Mouse (Mus musculus): ENCODE measurements around the gene Snx22. TPM values are rescaled to one million over a fixed set of nuclear protein-coding genes. Genes with fewer than 3 reads are reported as not detected.

Gene Snx22
- total and polyA plus RNA-seq, 3 experiments, result 0.39 to 11.4 TPM; not detected in 1

GRCm38 (mm10) chr9:66102668-66103067 is 33.1 kb upstream of the Snx22 start:
- H3K4me2 ChIP-seq (ENCODE audit: insufficient read depth, low read depth, poor library complexity, severe bottlenecking), result no peak overlapping the region
- 0 out of 2 replicates have a peak, but pooled peaks cover 3% of the 10 kb centered on the region for H3K79me2 ChIP-seq (replicated peaks; ENCODE audit: control insufficient read depth, extremely low read depth, insufficient read depth, poor library complexity, severe bottlenecking)
- no peaks in the 10 kb centered on the region for H3K9me3 ChIP-seq (replicated peaks; ENCODE audit: low read length)
- peaks cover 62 to 87% of the 10 kb centered on the region in 2 experiments for H3K36me3 ChIP-seq (replicated peaks in 1 of 2; ENCODE audit: control insufficient read depth in 1 of 2, insufficient read depth in 1 of 2, low read length in 1 of 2)
- H3K27me3 ChIP-seq (replicated peaks), result no peaks in the 10 kb centered on the region
- peaks cover 8 to 32% of the 10 kb centered on the region in 2 experiments; a peak in 3 of 4 replicates for H3K4me1 ChIP-seq (ENCODE audit: control insufficient read depth in 1 of 2, insufficient read depth in 2 of 2)
- no peak overlapping the region for H3K27ac ChIP-seq (ENCODE audit: insufficient read depth, low read depth)
- DNase-seq (ENCODE audit: extremely low read depth), result no peak
- in situ Hi-C loops (cut with MboI; ENCODE audit: low pct_ligation_motif_present, low pct_unique_long_range_greater_than_20kb, low sequenced_read_pairs), result no loop called here
- no peak for TF ChIP-seq PAX5 (IDR thresholded peaks at IDR 0.05; ENCODE audit: low read length)
- no peak for TF ChIP-seq HCFC1 (IDR thresholded peaks at IDR 0.05; ENCODE audit: low read depth, low read length)
- no peak for TF ChIP-seq RCOR1 (conservative IDR thresholded peaks at IDR 0.05; ENCODE audit: low read depth, low read length)
- no peak overlapping the region for H3K4me3 ChIP-seq (replicated peaks in 1 of 3; ENCODE audit: low read depth in 2 of 3, low read length in 2 of 3, poor library complexity in 1 of 3)
- H3K9ac ChIP-seq (ENCODE audit: insufficient read depth, low read depth), result no peak overlapping the region
- dilution Hi-C loops (cut with MboI; ENCODE audit: extremely low pct_ligation_motif_present, extremely low pct_unique_long_range_greater_than_20kb, low sequenced_read_pairs), result no loop called here

GRCm38 (mm10) chr9:66101577-66101976 is 32.1 kb upstream of the Snx22 start:
- Histone ChIP-seq H3K27ac (ENCODE audit: insufficient read depth, low read depth) (no peak overlapping the region), H3K4me1 (ENCODE audit: control insufficient read depth in 1 of 2, insufficient read depth in 2 of 2) (peaks cover 7 to 22% of the 10 kb centered on the region in 2 experiments; a peak in 3 of 4 replicates), H3K4me3 (replicated peaks in 1 of 3; ENCODE audit: low read depth in 2 of 3, low read length in 2 of 3, poor library complexity in 1 of 3) (no peak overlapping the region), H3K79me2 (replicated peaks; ENCODE audit: control insufficient read depth, extremely low read depth, insufficient read depth, poor library complexity, severe bottlenecking) (no peaks in the 10 kb centered on the region), H3K9me3 (replicated peaks; ENCODE audit: low read length) (no peaks in the 10 kb centered on the region), H3K4me2 (ENCODE audit: insufficient read depth, low read depth, poor library complexity, severe bottlenecking) (no peak overlapping the region), H3K9ac (ENCODE audit: insufficient read depth, low read depth) (no peak overlapping the region), H3K36me3 (replicated peaks in 1 of 2; ENCODE audit: control insufficient read depth in 1 of 2, insufficient read depth in 1 of 2, low read length in 1 of 2) (peaks cover 63 to 87% of the 10 kb centered on the region in 2 experiments), H3K27me3 (replicated peaks) (no peaks in the 10 kb centered on the region)
- no peak for DNase-seq (ENCODE audit: extremely low read depth)
- TF ChIP-seq CHD2 (IDR thresholded peaks at IDR 0.05; ENCODE audit: low read length) (no peak), SMC3 (IDR thresholded peaks at IDR 0.05; ENCODE audit: low read depth, low read length) (no peak), CHD1 (IDR thresholded peaks at IDR 0.05; ENCODE audit: low read depth, low read length) (no peak), JUN (IDR thresholded peaks at IDR 0.05; ENCODE audit: insufficient read depth, low read depth, low read length) (no peak), MAZ (IDR thresholded peaks at IDR 0.05; ENCODE audit: low read depth, low read length) (no peak), KAT2A (IDR thresholded peaks at IDR 0.05; ENCODE audit: insufficient replicate concordance, low read length) (no peak), SIN3A (IDR thresholded peaks at IDR 0.05; ENCODE audit: low read length) (no peak), GABPA (IDR thresholded peaks at IDR 0.05; ENCODE audit: insufficient replicate concordance, low read depth, low read length) (no peak), RCOR1 (conservative IDR thresholded peaks at IDR 0.05; ENCODE audit: low read depth, low read length) (no peak), MAFK (IDR thresholded peaks at IDR 0.05; ENCODE audit: insufficient replicate concordance, low read length) (no peak), ZNF384 (IDR thresholded peaks at IDR 0.05; ENCODE audit: low read depth, low read length) (no peak), POLR2AphosphoS2 (IDR thresholded peaks at IDR 0.05; ENCODE audit: low read depth, low read length) (no peak), IRF4 (IDR thresholded peaks at IDR 0.05; ENCODE audit: low read depth, low read length) (no peak), ZC3H11A (IDR thresholded peaks at IDR 0.05; ENCODE audit: low read depth, low read length) (no peak), JUND (conservative IDR thresholded peaks at IDR 0.05; ENCODE audit: low read depth, low read length) (no peak), UBTF (IDR thresholded peaks at IDR 0.05; ENCODE audit: low read depth, low read length) (no peak), E2F4 (IDR thresholded peaks at IDR 0.05; ENCODE audit: insufficient replicate concordance, low read depth, low read length) (no peak), NRF1 (IDR thresholded peaks at IDR 0.05; ENCODE audit: low read depth, low read length) (no peak), USF1 (IDR thresholded peaks at IDR 0.05; ENCODE audit: low read depth, low read length) (no peak), PAX5 (IDR thresholded peaks at IDR 0.05; ENCODE audit: low read length) (no peak)
- in situ Hi-C loops (cut with MboI; ENCODE audit: low pct_ligation_motif_present, low pct_unique_long_range_greater_than_20kb, low sequenced_read_pairs) (no loop called here), dilution Hi-C loops (cut with MboI; ENCODE audit: extremely low pct_ligation_motif_present, extremely low pct_unique_long_range_greater_than_20kb, low sequenced_read_pairs) (no loop called here)
